ENCODE assay signal across 17 mouse cellular contexts in genomic region chr9:16460591-16460990, GRCm38 (mm10). TPM values are rescaled to one million over a fixed set of nuclear protein-coding genes. Genes with fewer than 3 reads are reported as not detected.
"Had no signal": no experiment of that assay in that cellular context is flagged by ENCODE, and none has a peak within 500 bp of the region (broad histone marks: within the 10 kb centered on the region; RNA-seq: fewer than 3 reads in every experiment).

No protein-coding gene starts in this region.

- H3K4me1 ChIP-seq: limb, embryonic 13.5 days; lung, embryonic 15.5 days; midbrain, embryonic 12.5 days; neural tube, embryonic 13.5 days had no signal

- ATAC-seq: inflammation-experienced regulatory T-cells, adult 6 months; intestine, postnatal 0 days had no signal

- H3K4me3 ChIP-seq: limb, embryonic 13.5 days; lung, embryonic 15.5 days; midbrain, embryonic 12.5 days; neural tube, embryonic 13.5 days had no signal

- H3K27ac ChIP-seq: limb, embryonic 13.5 days; liver, embryonic 14.5 days; lung, embryonic 15.5 days; midbrain, embryonic 12.5 days; neural tube, embryonic 13.5 days had no signal

- H3K27me3 ChIP-seq: limb, embryonic 13.5 days; lung, embryonic 15.5 days; midbrain, embryonic 12.5 days; neural tube, embryonic 13.5 days had no signal

- H3K9ac ChIP-seq: limb, embryonic 13.5 days; liver, embryonic 14.5 days; lung, embryonic 15.5 days; midbrain, embryonic 12.5 days; neural tube, embryonic 13.5 days had no signal

- H3K9me3 ChIP-seq: limb, embryonic 13.5 days; lung, embryonic 15.5 days; midbrain, embryonic 12.5 days; neural tube, embryonic 13.5 days had no signal

- H3K36me3 ChIP-seq: limb, embryonic 13.5 days; lung, embryonic 15.5 days; midbrain, embryonic 12.5 days; neural tube, embryonic 13.5 days had no signal

- H3K4me2 ChIP-seq: limb, embryonic 13.5 days; lung, embryonic 15.5 days; midbrain, embryonic 12.5 days; neural tube, embryonic 13.5 days had no signal

- DNase-seq: kidney, adult 8-10 months; kidney, postnatal 36 days; layer of hippocampus, adult 9-11 months; layer of hippocampus, postnatal 36 days; retina, postnatal 1 day; right cerebral cortex, postnatal 4 days; spleen, adult 18-20 months; thymus, adult 18-20 months; thymus, postnatal 14 days had no signal

RNA-seq across cellular contexts. Expression of gene Fat3, which starts 40.5 kb away (rescaled TPM):
- polyA plus RNA-seq: liver, adult 2 months had no signal
